Mouse (Mus musculus) thymus, postnatal 25 days (tissue): ENCODE data around the gene Fam117a.
"Not testable (repeated sequence)": the region's sequence is repeated elsewhere in the genome, so short reads cannot be mapped to it uniquely, and the experiment has no call there.

Source experiments
- DNase-seq: peaks from one replicate; pipeline ENCODE4 v3.0.0; 2022

The Fam117a gene

GRCm38 (mm10) chr11:95396548-95396947, 59.7 kb downstream of the Fam117a start:
- DNase-seq = no peak

DNA sequence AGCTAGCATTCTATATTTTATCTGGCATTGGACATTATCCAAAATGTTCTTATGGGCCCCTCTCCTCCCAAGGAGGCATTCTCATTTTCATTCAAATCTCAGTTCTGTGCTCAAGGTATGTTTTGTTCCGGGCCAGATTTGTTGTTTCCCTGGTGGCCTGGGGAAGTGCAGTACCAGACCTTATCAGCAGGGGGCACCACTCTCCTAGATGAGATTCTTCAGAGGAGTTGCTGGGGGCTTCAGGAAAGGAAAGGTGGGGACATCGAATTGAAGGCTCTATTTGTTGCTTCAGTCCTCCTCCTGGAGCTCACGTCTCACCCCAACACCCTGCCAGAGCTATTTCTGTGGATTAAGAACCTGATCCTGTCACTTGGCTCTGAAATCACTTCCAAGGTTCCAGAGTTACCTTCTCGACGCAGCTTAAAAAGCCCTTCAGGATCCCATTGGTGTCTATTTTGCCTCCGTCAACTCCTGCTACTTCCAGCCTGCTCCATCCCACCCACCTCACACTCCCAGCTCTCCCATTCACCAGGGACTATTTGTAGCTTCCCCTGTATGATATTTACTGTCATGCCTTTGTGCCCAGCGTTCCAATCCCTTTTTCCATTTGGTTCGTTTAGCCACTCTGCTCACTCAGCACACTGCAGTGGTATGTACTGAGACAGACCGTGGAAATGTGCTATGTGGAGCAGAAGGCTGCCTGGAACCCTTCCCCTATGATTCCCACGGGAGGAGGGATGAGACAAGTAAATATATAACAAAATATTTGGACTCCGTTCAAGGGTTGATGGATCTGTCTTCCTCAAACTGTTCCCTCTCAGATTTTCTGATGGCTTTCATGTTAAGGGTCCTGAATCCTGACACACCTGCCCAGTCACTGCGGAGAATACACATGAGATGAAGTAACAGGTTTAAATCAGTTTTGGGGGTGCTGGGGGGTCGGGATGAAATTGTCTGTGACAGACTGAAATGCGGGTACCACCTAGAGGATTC, 61.3 kb downstream of the Fam117a start:
- peak; percentile 80 for DNase-seq

DNA sequence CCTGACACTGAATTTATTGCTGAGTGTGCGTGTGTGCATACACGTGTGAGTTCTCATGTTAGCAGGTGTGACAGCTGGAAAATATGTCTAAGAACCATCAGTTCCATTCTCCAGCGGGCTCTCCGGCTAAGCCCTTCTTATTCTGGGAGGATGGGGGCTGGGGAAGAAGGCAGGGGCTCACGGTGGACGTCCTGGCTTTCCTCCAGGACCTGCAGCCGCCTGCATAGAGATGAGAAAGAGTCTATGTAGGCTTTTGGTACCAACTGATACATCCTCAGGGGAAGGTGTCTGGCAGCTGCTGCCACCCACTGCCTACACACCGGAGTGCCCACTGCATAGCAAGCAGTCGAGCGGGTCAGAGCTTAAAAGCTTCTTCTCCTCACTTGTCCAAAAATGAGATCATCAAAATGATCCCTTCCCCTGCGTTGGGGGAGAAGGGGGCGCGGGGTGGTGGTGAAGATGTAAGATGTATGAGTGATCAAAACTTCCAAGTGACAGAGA, 62.8 kb downstream of the Fam117a start:
- DNase-seq = no peak

DNA sequence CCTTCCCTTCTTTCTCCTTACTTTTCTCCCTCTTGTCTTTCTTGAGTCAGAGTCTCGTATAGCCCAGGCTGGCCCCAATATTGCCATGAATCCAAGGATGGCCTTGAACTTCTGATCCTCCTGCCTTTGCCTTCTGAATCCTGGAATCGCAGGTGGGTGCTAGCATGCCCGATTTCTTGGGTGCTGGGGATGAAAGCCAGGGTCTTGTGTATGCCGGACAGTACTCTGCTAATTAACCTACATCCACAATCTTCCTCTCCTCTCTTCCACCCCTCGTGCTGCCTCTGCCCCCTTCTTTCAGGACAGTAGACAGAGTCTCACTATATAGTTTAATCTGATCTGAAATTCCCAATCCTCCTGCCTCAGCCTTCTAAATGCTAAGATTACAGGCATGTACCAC, 64.8 kb downstream of the Fam117a start:
- no peak for DNase-seq

DNA sequence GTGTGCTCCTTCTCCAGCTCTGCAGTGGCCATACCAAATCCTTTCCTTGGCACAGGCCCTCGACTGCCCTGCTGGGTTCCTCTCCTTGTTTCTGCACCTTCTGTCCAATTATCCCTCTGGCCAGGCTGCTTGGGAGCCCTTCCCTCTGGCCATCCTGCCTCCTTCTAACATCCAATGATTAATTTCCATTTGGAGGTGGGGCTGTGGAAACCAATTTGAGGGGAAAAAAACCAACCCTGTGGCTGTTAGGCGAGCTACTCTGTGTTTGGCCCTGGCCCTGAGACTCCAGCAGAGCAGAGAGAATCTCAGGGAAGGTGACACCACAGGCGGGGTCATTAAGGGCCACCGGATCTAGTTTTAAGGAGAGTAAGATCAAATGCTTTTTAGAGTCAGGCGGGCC, 65.4 kb downstream of the Fam117a start:
- no peak for DNase-seq

- DNase-seq = no peak
Measured at GRCm38 (mm10) chr11:95402658-95403101, 65.9 kb downstream of the Fam117a start.

- no peak for DNase-seq
Measured at GRCm38 (mm10) chr11:95403382-95404340, 66.8 kb downstream of the Fam117a start.

DNA sequence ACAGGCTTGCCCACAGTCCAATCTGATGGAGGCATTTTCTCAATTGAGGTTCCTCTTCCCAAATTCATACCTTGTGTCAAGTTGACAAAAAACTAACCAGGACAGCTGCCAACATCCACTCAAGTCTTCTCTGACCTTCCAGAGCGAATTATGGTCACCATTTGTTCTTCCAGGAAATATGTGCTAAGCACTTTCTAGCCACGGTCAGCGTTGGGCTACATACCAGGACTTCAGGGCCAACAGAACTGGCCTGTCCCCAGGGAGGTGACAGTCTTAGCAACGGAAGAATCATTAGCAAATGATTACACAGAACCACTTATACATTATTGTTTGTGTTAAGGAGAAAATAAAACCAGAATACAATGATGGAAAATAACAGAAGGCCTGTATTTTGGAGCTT, 69.0 kb downstream of the Fam117a start:
- DNase-seq = no peak

DNA sequence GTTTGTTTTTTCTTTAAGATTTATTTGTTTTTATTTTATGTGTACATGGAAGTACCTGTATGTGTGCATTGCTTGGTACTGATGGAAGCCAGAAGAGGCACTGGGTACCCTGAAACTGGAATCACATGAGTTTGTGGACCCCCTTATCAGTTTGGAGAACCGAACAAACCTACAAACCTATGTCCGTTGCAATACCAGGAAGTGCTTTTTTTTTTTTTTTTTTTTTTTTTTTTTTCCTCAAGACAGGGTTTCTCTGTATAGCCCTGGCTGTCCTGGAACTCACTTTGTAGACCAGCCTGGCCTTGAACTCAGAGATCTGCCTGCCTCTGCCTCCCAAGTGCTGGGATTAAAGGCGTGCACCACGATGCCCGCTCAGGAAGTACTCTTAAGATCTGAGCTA, 69.6 kb downstream of the Fam117a start:
- DNase-seq = not testable (repeated sequence)

- no peak for DNase-seq
Measured at GRCm38 (mm10) chr11:95409450-95410112, 72.8 kb downstream of the Fam117a start.

DNA sequence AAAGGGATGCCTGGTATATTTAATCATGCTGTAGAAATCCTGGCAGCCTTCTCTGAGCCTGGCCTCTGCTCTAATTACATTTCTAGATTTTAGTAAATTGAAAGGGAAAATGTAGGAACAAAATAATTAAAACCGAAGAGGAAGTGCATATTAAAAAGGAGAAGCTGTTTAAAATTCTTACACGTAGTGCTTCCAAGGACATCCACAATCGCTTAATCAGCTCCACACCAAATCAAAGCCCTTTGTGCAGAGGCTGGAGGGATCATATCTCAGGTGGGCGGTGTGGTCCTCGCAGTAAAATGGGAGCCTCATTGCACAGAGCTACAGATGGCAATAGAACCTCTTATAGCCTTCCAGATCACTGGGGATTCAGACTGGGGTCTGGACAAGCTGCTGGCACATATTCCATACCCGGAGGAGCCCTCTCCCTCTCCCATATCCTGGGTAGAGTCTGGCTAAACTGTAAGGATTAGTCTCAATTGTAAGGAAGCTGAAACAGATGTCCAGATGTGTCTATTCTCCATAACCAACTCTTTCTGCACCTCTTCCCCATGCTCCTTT, 74.7 kb downstream of the Fam117a start:
- DNase-seq = no peak

- no peak for DNase-seq
Measured at GRCm38 (mm10) chr11:95412615-95413014, 75.8 kb downstream of the Fam117a start.

DNA sequence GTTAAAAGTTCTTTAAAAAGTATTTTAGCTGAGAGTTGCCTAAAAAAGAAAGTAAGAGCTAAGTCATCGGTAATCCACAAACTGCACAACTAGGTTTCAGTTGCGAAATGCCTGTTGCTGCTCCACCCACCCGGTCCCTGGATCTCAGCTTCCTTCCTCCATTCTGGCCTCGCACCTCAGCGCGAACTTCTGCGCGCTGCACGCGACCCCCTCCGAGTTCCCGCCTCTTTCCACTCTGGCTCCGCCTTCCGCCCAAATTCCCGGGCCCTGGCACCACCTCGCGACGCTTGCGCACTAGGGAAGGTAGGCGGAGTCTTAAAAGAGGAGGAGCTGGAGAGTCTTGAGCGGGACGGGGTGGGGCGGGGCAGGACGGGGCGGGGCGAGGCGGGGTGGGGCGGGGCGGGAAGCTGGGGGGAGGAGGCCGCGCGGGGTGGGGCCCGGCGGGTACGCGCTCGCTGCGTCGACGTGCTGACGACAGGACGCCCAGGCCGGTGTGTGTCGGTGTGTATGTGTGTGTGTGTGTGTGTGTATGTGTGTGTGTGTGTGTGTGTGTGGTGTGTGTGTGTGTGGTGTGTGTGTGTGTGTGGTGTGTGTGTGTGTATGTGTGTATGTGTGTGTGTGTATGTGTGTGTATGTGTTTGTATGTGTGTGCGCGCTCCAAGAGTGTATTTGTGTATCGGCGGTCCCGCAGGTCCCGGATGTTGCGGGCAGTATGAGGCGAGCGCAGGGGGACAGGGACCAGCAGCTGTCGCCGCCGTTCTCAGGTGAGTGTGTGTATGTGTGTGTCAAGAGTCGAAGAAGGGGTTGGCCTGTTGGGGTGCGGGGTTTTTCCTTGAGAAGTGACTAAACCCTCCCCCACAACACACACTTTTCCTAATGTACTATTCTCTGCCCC, 77.1 kb downstream of the Fam117a start, which contains the start of gene Spop:
Gene Spop (plus strand): TSS at position 440 of the 895 bp plus-strand sequence.
- DNase-seq = peak; percentile 93

GRCm38 (mm10) chr11:95414536-95415161, 77.8 kb downstream of the Fam117a start:
- peak; percentile 93 for DNase-seq

- no peak for DNase-seq
Measured at GRCm38 (mm10) chr11:95415931-95416330, 79.1 kb downstream of the Fam117a start.

DNA sequence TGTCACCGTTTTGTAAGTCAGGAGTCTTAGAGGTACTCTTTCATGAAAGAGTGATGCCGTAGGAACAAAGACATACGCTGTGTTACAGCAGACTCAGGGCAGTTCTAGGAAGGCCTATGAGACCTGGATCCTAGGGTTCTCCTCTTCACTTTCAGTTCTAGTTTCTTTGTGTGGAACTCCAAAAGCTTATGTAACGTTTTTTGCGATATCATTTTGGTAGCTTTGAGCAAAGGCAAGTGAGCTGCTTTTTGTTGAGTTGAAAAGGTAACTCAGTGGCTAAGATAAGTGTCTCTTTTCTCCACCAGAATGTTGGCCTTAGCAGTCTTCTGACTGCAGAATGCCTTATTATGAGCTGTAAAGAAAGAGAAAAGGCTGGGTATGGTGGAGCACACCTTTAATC, 80.5 kb downstream of the Fam117a start:
- DNase-seq = no peak

GRCm38 (mm10) chr11:95420880-95421435, 84.1 kb downstream of the Fam117a start:
- DNase-seq = no peak

DNA sequence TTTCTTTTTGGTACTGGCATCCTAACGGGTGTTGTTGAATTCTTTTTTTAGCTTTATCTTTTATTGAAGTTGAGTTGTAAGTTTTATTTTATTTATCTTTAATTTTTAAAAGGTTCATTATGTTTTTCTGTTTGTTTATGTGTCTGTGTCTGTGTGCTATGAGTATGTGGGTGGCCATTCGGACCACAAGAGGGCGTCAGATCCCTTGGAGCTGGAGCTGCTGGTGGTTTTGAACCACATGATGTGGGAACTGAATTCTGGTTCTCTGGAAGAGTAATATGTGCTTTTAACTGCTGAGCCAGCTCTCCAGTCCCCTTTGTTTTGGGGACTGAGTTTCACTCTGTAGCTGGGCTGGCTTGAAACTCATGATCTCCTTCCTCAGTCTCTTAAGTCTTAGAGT, 86.7 kb downstream of the Fam117a start:
- DNase-seq = no peak

- DNase-seq = no peak
Measured at GRCm38 (mm10) chr11:95431344-95431743, 94.5 kb downstream of the Fam117a start.
